Mouse (Mus musculus) kidney, postnatal 10 days (tissue): ENCODE data around the gene Hamp2.
"Not testable (repeated sequence)": the region's sequence is repeated elsewhere in the genome, so short reads cannot be mapped to it uniquely, and the experiment has no call there.

Experiments
- DNase-seq: peaks from one replicate; pipeline ENCODE4 v3.0.0; 2021; ENCODE audit warnings: mixed read lengths

Hamp2 gene

DNA sequence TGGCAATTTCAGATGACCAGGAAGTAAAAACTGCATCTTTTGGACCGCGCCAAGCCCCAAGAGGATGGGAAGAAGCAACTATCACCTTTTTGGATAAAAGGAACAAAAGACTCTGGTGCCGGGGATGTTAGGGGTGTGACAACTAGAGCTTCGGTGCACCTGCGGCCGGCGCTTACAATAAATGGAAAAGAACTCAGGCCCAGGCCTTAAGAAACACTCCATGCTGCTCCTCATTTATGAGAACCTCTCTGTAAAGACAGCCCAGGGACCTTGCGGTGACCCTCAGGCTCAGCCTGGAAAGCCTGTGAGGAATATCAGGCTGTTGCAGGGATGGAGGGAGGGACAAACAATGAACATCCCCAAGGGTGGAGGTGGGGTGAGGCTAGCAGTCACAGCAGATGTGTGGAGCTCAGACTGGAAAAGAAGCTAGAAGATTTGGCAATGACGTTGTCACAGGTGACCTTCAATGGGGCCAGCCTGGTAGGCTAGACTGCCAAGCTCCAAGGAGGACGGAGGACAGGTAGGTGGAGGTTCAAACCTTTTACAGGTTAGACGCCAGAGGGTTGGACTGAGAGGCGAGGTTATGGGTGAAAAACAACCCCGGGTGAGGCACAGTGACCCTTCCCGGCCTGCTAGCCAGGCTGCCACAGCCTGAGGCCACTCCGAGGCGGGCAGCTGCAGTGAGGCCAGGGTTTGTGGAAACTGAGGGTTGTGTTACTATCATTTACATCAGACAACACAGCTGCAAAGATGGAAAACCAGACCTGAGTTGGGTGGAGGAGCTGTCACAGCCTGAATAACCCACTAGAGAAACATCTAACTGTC is 28.2 kb upstream of the Hamp2 start:
- no peak for DNase-seq

DNA sequence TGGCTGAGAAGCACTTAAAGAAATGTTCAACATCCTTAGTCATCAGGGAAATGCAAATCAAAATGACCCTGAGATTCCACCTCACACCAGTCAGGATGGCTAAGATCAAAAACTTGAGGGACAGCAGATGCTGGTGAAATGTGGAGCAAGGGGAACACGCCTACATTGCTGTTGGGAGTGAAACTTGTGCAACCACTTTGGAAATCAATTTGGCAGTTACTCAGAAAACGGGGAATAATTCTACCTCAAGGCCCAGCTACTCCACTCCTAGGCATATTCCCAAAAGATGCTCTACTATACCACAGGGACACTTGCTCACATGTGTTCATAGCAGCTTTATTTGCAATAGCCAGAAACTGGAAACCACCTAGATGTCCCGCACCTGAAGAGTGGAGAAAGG is 25.4 kb upstream of the Hamp2 start:
- DNase-seq = not testable (repeated sequence)

DNA sequence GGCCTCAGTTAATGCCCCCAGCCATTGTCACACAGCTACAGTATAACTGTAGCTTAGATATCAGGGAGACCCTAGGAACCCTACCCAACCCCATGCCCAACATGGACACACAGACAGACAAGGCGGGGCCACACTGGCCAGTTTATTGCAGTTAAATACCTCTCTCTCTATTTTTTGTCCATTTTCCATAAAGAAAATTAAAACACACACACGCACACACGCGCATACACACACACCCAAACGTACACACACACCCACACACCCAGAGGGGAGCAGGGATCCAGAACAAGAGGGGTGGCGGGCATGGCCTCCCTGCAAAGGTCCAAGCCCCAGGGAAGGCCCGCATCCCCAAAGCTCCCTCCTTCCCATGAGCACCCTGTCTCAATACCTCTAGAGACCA is 21.4 kb upstream of the Hamp2 start:
- no peak for DNase-seq

DNA sequence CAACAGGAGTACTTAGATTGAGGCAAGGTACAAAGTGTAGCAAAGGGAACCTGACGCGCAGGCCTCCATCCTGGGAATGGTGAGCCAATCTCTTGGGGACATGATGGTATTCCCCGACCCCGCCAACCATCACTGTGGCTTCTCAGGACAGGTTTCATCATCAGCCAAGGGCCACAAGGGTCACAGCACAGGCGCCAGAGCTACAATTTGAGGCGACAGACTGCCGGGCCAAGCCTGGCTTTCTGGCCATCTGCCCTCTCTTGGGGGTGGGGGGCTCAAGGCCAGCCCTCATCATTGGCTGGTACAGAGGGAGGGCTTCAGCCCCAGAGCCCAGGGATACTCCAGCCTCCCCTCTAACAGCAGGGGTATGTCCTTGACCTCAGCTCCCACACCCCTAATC is 21.0 kb upstream of the Hamp2 start:
- not testable (repeated sequence) for DNase-seq

DNA sequence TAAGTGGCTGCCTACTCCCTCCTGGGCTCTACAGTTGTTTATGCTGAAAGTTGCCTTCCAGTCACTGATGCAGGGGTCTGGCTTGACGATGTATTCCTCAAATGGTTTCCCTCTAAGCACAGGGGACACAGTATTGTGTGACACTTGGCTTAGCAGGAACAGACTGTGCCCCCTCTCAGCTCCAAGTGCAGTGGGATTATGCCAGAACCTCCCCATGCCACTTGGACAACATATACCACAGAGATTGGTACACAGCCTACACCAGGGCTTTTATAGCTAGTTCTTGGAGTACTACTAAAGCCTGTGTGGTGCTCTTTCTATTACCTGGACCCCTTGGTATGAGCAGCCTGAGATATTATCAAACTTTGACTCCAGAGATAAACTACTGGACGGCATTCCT is 20.2 kb upstream of the Hamp2 start:
- DNase-seq = not testable (repeated sequence)

DNA sequence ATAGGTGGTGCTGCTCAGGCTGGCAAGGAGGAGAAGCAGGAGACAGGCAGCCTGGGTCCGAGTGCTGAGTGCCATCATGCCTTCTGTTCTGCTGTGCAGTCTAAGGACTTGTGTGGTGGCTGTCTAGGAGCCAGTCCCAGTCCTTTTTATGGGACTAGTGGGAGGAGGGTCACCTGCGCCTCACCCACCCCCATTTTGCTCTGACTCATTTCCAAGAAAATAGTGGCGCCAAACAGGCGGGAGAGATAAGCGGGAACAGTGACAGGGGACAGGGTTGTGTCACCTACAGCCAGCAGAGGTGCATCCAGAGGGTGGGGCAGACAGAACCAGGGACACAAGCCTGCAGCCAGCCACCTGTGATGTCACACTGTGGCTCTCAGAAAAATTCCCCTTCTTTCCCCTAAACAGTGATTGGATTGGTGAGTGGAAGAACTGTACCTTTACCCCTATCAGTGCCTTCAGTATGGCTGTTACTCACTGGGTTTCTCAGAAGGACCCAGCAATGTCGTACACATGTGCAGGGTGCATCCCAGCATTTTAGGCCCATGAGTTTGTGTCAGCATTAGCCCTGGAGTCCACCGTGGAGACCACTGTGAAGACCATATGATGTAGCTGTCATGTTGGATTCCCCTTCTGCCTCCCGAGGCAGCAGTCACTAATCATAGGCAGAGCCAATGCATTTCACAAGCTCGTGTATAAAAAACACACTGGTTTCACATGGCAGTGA is 19.6 kb upstream of the Hamp2 start, which contains the start of gene Hamp:
Gene Hamp (minus strand): TSS at position 124 of the 727 bp plus-strand sequence.
- no peak for DNase-seq

DNA sequence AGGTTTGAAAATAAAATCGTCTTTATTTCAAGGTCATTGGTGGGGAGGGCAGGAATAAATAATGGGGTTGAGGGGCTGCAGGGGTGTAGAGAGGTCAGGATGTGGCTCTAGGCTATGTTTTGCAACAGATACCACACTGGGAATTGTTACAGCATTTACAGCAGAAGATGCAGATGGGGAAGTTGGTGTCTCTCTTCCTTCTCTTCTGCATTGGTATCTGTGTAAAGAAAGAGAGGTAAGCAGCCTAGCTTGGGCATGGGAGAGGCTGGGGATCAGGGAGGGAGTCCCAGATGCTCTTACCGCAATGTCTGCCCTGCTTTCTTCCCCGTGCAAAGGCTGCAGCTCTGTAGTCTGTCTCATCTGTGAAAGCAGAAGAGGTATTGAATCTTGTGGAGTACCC is 17.9 kb upstream of the Hamp2 start:
- DNase-seq = not testable (repeated sequence)

DNA sequence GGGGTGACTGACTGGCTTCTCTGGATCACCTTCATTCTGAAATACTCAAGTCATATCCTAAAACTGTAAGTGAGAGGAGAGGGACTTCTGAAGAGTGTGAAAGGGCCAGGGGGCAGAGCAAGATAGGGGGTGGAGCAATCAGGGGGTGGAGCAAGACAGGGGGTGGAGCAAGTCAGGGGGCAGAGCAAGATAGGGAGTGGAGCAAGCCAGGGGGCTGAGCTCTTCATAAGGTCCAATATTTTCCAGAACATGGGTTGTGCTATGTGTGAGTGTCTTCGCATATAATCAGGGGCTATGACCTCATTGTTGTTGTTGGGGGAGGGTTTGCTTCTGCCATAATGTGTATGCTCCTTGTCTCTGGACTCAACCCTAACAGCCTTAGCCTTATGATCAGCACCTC is 15.6 kb upstream of the Hamp2 start:
- DNase-seq = not testable (repeated sequence)

DNA sequence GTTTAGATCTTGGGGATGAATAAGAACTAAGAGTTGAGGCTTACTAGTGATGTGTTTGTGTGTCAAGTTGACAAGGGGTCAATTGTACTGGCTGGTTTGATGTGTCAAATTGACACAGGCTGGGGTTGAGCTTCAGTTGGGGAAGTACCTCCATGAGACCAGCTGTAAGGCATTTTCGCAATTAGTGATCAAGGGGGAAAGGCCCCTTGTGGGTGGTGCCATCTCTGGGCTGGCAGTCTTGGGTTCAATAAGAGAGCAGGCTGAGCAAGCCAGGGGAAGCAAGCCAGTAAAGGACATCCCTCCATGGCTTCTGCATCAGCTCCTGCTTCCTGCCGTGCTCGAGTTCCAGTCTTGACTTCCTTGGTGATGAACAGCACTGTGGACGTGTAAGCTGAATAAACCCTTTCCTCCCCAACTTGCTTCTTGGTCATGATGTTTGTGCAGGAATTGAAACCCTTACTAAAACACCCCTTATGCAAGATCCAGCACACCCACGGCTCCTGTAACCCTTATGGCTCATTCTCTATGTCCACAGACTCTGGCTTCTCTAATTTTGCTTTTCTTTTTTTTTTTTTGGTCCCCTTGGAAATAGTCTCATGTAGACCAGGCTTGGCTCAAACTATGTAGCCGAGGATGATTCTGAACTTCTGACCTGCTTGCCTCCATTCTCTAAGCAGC is 11.1 kb upstream of the Hamp2 start:
- not testable (repeated sequence) for DNase-seq

DNA sequence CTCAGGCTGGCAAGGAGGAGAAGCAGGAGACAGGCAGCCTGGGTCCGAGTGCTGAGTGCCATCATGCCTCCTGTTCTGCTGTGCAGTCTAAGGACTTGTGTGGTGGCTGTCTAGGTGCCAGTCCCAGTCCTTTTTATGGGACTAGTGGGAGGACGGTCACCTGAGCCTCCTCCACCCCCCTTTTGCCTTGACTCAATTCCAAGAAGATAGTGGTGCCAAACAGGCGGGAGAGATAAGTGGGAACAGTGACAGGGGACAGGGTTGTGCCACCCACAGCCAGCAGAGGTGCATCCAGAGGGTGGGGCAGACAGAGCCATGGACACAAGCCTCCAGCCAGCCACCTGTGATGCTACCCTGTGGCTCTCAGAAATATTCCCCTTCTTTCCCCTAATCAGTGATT is 410 bp downstream of the Hamp2 start:
- no peak for DNase-seq

DNA sequence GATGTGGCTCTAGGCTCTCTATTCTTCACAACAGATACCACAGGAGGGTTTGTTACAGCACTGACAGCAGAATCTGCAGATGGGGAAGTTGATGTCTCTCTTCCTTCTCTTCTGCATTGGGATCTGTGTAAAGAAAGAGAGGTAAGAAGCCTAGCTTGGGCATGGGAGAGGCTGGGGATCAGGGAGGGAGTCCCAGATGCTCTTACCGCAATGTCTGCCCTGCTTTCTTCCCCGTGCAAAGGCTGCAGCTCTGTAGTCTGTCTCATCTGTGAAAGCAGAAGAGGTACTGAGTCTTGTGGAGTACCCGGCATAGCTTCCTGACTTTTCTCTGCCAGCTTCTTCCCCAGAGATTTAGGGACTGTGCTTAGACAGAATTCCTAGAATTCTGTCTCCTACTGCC is 2.0 kb downstream of the Hamp2 start:
- not testable (repeated sequence) for DNase-seq

DNA sequence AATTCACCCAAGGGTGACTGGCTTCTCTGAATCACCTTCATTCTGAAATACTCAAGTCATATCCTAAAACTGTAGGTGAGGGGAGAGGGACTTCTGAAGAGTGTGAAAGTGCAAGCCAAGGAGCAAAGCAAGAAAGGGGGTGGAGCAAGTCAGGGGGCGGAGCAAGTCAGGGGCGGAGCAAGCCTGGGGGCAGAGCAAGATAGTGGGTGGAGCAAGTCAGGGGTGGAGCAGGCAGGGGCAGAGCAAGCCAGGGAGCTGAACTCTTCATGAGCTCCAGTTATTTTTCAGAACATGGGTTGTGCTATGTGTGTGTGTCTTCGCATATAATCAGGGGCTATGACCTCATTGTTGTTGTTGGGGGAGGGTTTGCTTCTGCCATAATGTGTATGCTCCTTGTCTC is 4.3 kb downstream of the Hamp2 start:
- no peak for DNase-seq

DNA sequence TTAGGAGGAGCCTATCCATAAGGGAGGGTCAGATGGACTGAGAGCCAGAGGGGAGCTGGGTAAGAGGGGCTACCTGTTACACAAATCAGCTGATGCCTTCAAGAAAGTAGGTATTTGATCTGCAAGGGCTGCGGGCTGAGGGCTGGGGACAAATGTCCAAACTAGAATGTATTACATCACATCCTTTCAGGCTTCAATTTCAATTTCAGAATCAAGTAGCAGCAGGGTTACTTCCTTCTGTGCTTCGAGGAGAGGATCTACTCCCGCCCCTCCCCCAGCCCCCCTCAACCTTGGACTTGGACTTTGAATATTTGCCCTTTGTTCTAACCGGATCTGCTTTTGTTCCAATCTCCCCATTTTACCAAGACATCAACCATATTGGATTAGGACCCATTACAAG is 7.3 kb downstream of the Hamp2 start:
- no peak for DNase-seq

DNA sequence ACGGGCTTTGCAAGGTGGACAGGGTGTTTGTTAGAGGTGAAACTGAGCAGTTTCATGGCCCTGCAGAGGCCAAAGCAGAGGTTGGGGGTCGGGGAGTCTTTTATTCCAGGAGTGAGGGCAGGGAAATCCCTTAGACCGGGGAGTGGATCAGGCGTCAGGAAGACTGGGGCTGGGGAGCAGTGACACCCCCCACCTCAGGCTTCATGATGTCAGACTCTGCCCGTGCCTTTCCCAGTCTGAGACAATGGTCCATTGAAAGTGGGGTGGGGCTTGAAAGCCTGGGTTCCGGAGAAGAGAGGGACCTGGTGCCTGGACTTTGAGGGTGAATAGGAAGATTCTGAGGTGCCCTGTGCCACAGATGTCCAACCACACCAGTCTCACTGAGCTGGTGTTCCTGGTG is 7.8 kb downstream of the Hamp2 start:
- no peak for DNase-seq

DNA sequence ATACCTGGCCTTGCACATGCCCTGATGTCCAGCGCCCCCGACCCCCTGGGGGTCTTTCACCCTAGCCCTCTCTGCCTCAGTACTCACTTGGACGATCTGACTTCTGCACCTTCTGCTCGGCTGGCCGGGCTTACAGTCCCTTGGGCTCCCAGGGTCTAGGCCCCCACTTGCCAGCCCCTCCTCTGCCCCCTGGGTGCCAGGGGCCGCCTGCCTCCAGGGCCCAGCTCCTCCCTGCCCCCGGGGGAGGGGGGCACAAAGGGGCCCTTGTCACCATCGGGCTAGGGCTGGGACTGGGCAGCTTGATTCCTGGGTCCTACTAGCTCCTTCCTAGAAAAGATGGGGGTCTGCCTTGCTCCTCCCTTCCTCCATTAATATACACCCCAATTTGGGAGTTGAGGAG is 9.7 kb downstream of the Hamp2 start, which contains the start of gene Mag:
Gene Mag (minus strand): TSS at position 142 of the 400 bp plus-strand sequence.
- no peak for DNase-seq

DNA sequence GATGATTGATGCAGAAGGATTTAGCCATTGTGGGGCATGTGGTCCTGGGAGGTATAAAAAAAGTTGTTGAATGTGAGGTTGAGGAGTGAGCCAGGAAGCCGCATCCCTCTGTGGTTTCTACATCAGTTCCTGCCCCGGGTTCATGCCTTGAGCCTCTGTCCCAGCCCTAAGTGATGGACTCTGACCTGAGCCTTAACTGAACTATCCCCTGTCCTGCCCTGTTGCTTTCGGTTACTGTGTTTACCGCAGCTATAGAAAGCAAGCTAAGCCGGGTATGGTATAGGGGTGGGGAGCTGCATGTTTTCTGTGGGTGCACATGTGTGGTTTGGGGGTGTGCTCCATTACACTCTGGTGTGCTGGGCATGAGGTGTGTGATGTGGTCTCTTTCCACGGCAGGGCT is 14.7 kb downstream of the Hamp2 start:
- no peak for DNase-seq

DNA sequence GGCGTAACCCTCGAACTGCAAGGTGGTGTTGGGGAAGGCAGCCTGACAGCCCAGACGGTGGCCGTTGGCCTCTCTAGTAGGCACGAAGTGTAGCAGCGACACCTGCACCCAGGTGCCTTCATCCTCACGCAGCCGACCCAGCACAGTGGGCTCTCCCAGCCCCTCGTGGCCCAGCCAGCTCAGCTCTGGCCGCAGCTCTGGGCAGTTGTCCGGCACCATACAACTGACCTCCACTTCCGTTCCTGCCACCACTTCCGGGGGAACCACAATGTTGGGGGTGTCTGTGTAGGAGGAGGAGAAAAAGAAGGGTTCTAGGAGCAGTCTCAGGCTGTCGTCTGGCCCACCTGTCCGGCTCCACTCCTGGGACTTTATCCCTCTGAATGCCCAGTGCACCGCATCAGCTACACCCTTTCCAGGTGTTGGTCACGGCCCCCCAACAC is 15.5 kb downstream of the Hamp2 start:
- no peak for DNase-seq

DNA sequence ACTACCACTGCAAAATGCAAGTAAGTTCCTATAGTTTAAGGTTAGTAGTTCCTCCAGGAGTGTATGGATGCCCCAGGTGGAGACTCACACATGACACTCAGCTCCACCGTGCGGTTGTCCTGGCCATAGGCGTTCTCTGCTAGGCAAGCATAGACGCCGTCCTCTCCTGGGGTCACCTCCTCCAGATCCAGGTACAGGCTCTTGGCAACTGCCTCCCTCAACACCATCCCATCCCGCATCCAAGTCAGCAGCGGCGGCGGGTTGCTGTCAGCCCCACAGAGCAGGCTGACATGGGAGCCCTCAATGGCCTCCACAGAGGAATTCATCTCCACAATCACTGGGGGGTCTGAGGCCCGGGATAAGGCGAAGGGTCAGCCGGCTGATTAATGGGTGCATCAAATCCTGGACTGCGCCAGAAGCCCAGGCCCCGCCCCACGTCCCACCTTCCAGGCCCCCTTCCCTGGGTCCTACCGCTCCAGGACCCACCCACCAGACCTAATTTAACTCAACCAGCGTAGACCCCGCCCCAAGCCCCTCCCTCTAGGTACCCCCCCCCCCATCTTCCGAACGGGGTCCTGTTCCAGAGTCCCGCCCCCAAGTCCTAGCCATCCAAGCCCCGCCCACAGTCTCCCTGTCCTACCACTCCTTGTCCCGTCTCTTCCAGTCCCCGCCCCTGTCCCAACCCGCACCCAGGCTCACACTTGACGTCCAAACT is 16.0 kb downstream of the Hamp2 start:
- peak; percentile 62 for DNase-seq

DNA sequence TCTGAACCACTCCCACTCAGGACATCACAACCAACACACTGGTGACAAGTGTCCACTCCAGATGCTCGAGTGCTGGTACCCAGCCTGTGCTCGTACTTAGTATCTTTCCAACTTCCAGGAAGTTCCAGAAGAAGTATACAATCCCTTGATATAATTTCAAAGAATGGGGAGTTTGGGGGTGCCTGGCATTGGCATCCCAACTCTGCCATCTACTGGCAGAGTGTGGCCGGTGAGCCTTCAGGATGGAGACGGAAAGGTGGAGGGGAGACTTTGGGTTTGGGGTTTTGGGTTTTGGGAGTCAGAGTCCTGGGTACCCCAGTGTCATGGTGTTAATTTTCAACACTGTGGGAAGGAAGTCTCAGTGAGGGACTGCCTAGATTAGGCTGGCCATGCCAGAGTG is 20.4 kb downstream of the Hamp2 start:
- no peak for DNase-seq

DNA sequence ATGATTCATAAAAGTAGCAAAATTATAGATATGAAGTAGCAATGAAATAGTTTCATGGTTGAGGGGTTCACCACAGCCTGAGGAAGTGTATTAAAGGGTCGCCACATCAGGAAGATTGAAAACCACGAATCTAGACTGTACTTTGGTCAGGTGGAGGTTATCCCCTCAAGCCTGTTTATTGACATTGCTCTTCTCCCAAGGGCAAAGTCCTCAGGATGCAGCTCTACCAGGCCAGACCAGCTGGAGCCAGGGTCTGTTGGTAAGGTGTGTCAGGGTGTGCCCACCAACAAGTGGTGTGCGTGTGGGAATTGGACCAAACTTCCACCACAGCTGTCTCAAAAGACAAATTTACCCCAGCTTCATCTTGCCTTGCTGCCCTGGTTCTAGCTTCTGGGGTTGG is 29.3 kb downstream of the Hamp2 start:
- DNase-seq = no peak

DNA sequence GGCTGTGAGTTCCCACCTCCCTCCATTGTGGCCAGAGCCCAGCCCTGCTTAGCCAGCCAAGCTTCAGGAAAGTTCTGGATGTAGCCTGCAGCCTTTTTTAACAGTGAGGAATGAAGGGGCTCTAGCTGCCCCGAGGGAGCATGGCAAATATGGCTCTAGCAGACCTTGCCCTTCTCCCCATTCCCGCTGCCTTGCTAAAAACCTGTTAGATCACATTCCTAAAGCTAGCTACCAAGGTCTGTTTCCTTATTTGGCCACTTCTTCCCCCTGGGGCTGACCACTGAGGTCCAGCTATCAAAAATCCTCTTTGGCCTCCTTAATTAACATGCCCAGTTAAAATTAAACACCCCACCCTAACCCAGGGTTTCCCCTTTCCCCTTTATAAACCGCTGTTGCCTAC is 32.0 kb downstream of the Hamp2 start:
- DNase-seq = peak; percentile 23

DNA sequence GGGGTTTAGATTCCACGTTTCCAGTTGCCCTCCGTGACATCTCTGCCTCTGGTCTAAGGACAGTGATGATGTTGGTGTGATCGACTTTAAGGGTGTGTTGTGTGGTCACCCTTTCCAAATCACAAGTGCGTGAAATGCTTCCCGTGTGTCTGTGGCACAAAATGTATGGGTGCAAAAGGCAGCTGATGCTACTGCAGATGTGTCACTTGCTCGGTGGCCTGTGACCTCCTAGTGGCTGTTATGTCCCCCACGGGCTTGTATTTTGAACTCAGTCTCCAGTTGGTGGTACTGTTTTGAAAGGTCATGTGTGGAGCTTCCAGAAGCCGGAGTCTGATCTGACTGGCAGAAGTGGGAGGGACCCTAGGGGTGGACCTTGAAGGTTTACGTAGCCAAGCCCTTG is 32.7 kb downstream of the Hamp2 start:
- DNase-seq = no peak

DNA sequence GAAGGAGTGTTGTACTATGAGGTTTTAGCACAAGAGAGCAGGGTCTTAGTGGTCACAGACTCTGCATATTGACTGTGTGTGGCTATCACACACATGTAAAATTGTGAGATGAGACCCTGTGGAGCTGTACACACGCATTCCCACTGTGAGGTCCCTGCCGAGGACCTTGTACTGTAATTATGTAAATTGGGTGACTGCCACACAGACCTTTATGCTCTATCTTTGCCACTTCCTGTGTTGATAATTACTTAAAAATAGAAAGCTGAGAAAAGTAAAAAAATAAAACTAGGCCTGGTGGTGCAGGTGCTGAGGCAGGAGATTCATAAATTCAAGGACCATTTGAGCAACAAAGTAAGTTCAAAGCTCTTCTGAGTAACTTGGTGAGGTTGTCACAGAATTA is 33.8 kb downstream of the Hamp2 start:
- no peak for DNase-seq
